Mouse (Mus musculus) small intestine, adult 2 months (tissue): ENCODE data around the gene Robo2.
"Not testable (repeated sequence)": the region's sequence is repeated elsewhere in the genome, so short reads cannot be mapped to it uniquely, and the experiment has no call there.

Experiments used
- CTCF ChIP-seq: fragments of 200-500 bp; IDR thresholded peaks from 2 replicates; pipeline ENCODE4 v1.5.1; 2012; ENCODE audit warnings: low read depth, mild to moderate bottlenecking, control low read depth, inconsistent platforms, low read length, moderate library complexity, mixed read lengths; ENCODE audit not compliant: insufficient replicate concordance, insufficient read length; ENCODE audit errors: extremely low read depth
- POLR2A ChIP-seq: fragments of 200-500 bp; IDR thresholded peaks from 2 replicates; pipeline ENCODE4 v1.6.1; 2012; ENCODE audit warnings: low read depth, mild to moderate bottlenecking, control low read depth, inconsistent platforms, low read length, moderate library complexity

DNA sequence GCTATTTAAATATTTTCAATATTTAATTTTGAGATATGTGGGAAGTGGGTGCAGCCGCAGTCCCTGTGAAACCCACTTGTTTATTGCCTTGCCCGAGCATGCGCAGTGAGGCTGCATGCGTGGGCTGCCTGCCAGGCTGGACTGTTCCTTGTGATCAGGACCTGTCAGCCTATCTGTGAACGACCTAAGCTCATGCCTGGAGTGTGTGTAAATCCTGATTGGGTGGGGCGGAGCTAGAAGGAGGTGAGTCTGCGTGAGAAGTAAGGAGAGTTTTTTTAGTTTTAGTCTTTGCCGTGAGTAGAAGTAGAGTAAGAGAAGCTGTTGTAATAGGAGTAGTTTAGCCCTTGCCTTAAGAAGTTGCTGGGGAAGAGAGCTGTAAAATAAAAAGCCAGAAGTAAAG lies 307.2 kb downstream of the Robo2 start:
- TF ChIP-seq CTCF, POLR2A: not testable (repeated sequence)
